Comparison of ENCODE assay signal across 8 mouse cellular contexts in genomic region chr7:141918407-141918806, GRCm38 (mm10). TPM values are rescaled to one million over a fixed set of nuclear protein-coding genes. Genes with fewer than 3 reads are reported as not detected.
DNase-seq lines count a peak whose midpoint lies in the region; ATAC-seq and TF ChIP-seq lines count a peak whose summit lies in the region.

TSS of gene Tollip (minus strand) at chr7:141918507.

- no peak for TF ChIP-seq POLR2A in heart, adult 2 months (IDR thresholded peaks at IDR 0.05; ENCODE audit: insufficient read depth, low read depth, low read length)

- 94% methylated on average over 2 of the region's 2 CpGs for WGBS in heart, adult 2 months
- WGBS in hindbrain, postnatal 0 days: 98% methylated on average over 2 of the region's 2 CpGs
- WGBS in macrophage (ENCODE audit: missing documents): 95% methylated on average over 2 of the region's 2 CpGs

- H3K27ac ChIP-seq in heart, adult 2 months: no peak within 1 kb of the TSS
- no peak within 1 kb of the TSS for H3K27ac ChIP-seq in hindbrain, postnatal 0 days
- no peak within 1 kb of the TSS for H3K27ac ChIP-seq in macrophage

- intact Hi-C loops in heart, adult 2 months (cut with DNase I): no loop called here

- no peak for ATAC-seq in hindbrain, postnatal 0 days

- DNase-seq in heart, adult 2 months: no peak
- DNase-seq in heart, adult 11 months: no peak
- DNase-seq in adrenal gland, adult 8-10 months: no peak
- DNase-seq in gastrocnemius, adult 8-10 months (ENCODE audit: low spot score in 2 of 2): no peak
- no peak for DNase-seq in hindbrain, postnatal 0 days (ENCODE audit: low spot score)
- no peak for DNase-seq in embryo, embryonic 11 days
- no peak for DNase-seq in spleen, postnatal 14 days (ENCODE audit: low spot score in 2 of 2)

- H3K27me3 ChIP-seq in heart, adult 2 months (ENCODE audit: control insufficient read depth, insufficient read depth, low read length): no peaks in the 10 kb centered on the region
- no peaks in the 10 kb centered on the region for H3K27me3 ChIP-seq in hindbrain, postnatal 0 days (ENCODE audit: insufficient read depth, low read length)

- H3K36me3 ChIP-seq in heart, adult 2 months (ENCODE audit: control insufficient read depth, insufficient read depth, low read length): no peaks in the 10 kb centered on the region
- no peaks in the 10 kb centered on the region for H3K36me3 ChIP-seq in hindbrain, postnatal 0 days (ENCODE audit: insufficient read depth, low read length)
- H3K36me3 ChIP-seq in macrophage (ENCODE audit: inconsistent target): no peaks in the 10 kb centered on the region

- no peak within 1 kb of the TSS for H3K4me3 ChIP-seq in heart, adult 2 months
- no peak within 1 kb of the TSS for H3K4me3 ChIP-seq in hindbrain, postnatal 0 days (ENCODE audit: low read length)
- H3K4me3 ChIP-seq in macrophage (ENCODE audit: inconsistent target): no peak within 1 kb of the TSS

- H3K4me2 ChIP-seq in hindbrain, postnatal 0 days (ENCODE audit: low read depth, low read length): no peak within 1 kb of the TSS

- no peak for TF ChIP-seq EP300 in heart, adult 2 months (IDR thresholded peaks at IDR 0.05; ENCODE audit: insufficient read depth, low read depth, low read length)

- no peaks in the 10 kb centered on the region for H3K4me1 ChIP-seq in heart, adult 2 months (ENCODE audit: control insufficient read depth, insufficient read depth, low read length)
- H3K4me1 ChIP-seq in hindbrain, postnatal 0 days (ENCODE audit: insufficient read depth, low read length): no peaks in the 10 kb centered on the region

- H3K9ac ChIP-seq in heart, adult 2 months (ENCODE audit: low read depth, low read length): no peak within 1 kb of the TSS
- H3K9ac ChIP-seq in hindbrain, postnatal 0 days (replicated peaks; ENCODE audit: low read length): no peak within 1 kb of the TSS

- no peaks in the 10 kb centered on the region for H3K9me3 ChIP-seq in hindbrain, postnatal 0 days (ENCODE audit: low read length)

- TF ChIP-seq CTCF in heart, adult 2 months (IDR thresholded peaks at IDR 0.05): no peak
- TF ChIP-seq CTCF in hindbrain, postnatal 0 days (IDR thresholded peaks at IDR 0.05; ENCODE audit: low read depth): no peak

- H3K79me2 ChIP-seq in heart, adult 2 months (replicated peaks; ENCODE audit: control insufficient read depth, insufficient read depth, low read length): no peaks in the 10 kb centered on the region
- no peaks in the 10 kb centered on the region for H3K79me2 ChIP-seq in macrophage (ENCODE audit: inconsistent target)

RNA-seq across cellular contexts. Expression of gene Tollip, which starts in this region (rescaled TPM):
- 10 to 100 TPM; 50.2 to 54.2 TPM for total RNA-seq in heart, adult 2 months (2021)
- 66.3 and 95.4 TPM in 2 replicates for polyA plus RNA-seq in heart, adult 2 months (2012; rRNA removed)
- 10 to 100 TPM; 59.9 to 67.9 (median 62.6) TPM for total RNA-seq in adrenal gland, adult 8-10 months (2022)
- total RNA-seq in gastrocnemius, adult 8-10 months (2022): 10 to 100 TPM; 34.6 to 38.3 (median 34.9) TPM
- total RNA-seq in hindbrain, postnatal 0 days (2014; rRNA removed): 120 and 121 TPM in 2 replicates
- polyA plus RNA-seq in hindbrain, postnatal 0 days (2015; fragmentation: Nextera tagmentation; extraction: Ambion mirVana): 68.5 and 72.6 TPM in 2 replicates
- 100 to 1,000 TPM in 9 of 26 experiments, 10 to 100 TPM in 17; 39.0 to 224 (median 82.2) TPM for total RNA-seq in macrophage (2018; cell fraction: chromatin; rRNA removed)
- total RNA-seq in macrophage (2018; cell fraction: cytosol; rRNA removed): 100 to 1,000 TPM in 4 of 26 experiments, 10 to 100 TPM in 22; 49.7 to 129 (median 77.4) TPM
- 100 to 1,000 TPM in 6 of 26 experiments, 10 to 100 TPM in 20; 47.6 to 144 (median 73.2) TPM for total RNA-seq in macrophage (2018; cell fraction: nucleus; rRNA removed)
- polyA plus RNA-seq in macrophage (2018): 55.0 to 65.0 TPM (median 55.4 TPM) in 3 replicates
